Mouse (Mus musculus): Measurements from ENCODE around the gene Mta1. TPM values are rescaled to one million over a fixed set of nuclear protein-coding genes. Genes with fewer than 3 reads are reported as not detected.

Gene Mta1
- 33.3 TPM for polyA plus RNA-seq (2017; shearing (Covaris generic))

GRCm38 (mm10) chr12:113097749-113098281 lies at the start of gene Mta1:
Mta1 (plus strand) TSS chr12:113098278.

GRCm38 (mm10) chr12:113074329-113075062 lies 23.6 kb upstream of the Mta1 start, which contains the start of gene Tex22:
Tex22 (plus strand) TSS chr12:113074502.

GRCm38 (mm10) chr12:113139908-113140615 lies 42.0 kb downstream of the Mta1 start, which contains the start of gene Crip2:
Crip2 (plus strand) TSS chr12:113140236.

GRCm38 (mm10) chr12:113146112-113147057 lies 48.3 kb downstream of the Mta1 start, which contains the start of gene Crip1:
Crip1 (plus strand) TSS chr12:113146316.

GRCm38 (mm10) chr12:113155887-113156539 lies 57.9 kb downstream of the Mta1 start, which contains the start of gene Tedc1:
Tedc1 (plus strand) TSS chr12:113156421.

GRCm38 (mm10) chr12:113185442-113186291 lies 87.6 kb downstream of the Mta1 start, which contains the start of gene Tmem121:
Tmem121 (plus strand) TSS chr12:113185930.

Other genes with a start within 250 kb of the Mta1 start
- gene Gpr132, start 230.1 kb upstream of the Mta1 start, polyA plus RNA-seq (2017; shearing (Covaris generic)), result 286 TPM
- gene Jag2, start 168.5 kb upstream of the Mta1 start, polyA plus RNA-seq (2017; shearing (Covaris generic)), result 1.8 TPM
- 33.1 TPM for gene Nudt14, start 156.2 kb upstream of the Mta1 start, polyA plus RNA-seq (2017; shearing (Covaris generic))
- 67.8 TPM for gene Btbd6, start 121.8 kb upstream of the Mta1 start, polyA plus RNA-seq (2017; shearing (Covaris generic))
- 191 TPM for gene Brf1, start 97.6 kb upstream of the Mta1 start, polyA plus RNA-seq (2017; shearing (Covaris generic))
- gene Pacs2, start 83.8 kb upstream of the Mta1 start, polyA plus RNA-seq (2017; shearing (Covaris generic)), result 26.2 TPM
- gene Tex22, start 23.8 kb upstream of the Mta1 start, polyA plus RNA-seq (2017; shearing (Covaris generic)), result not detected
- gene Crip2, start 42.0 kb downstream of the Mta1 start, polyA plus RNA-seq (2017; shearing (Covaris generic)), result 43.9 TPM
- gene Crip1, start 48.0 kb downstream of the Mta1 start, polyA plus RNA-seq (2017; shearing (Covaris generic)), result 3,163 TPM
- 18.5 TPM for gene Tedc1, start 58.1 kb downstream of the Mta1 start, polyA plus RNA-seq (2017; shearing (Covaris generic))
- gene Tmem121, start 87.7 kb downstream of the Mta1 start, polyA plus RNA-seq (2017; shearing (Covaris generic)), result 0.72 TPM